Mouse (Mus musculus): ENCODE measurements around the gene Nfix. TPM values are rescaled to one million over a fixed set of nuclear protein-coding genes. Genes with fewer than 3 reads are reported as not detected.

Gene Nfix
- polyA plus RNA-seq, 1 experiment: 1.2 TPM

DNA sequence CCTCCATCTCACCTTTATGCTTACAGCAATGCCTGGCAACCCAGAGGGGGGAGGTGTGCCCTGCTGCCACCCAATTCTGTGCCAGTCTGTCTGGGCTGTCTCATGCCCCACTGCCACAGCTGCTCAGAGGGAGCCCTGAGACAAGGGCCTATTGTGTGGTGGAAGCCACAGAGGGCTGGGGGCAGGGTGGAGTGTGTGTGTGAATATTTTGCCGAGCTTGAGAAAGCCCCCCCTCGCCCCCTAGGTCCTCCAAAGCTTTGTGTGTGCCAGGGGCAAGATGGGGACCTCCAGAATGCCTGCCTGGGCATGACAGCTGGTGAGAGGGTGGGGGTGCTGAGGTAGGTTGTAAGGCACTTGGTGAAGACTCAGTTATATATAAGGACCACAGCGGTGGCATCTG is 71.7 kb downstream of the Nfix start:
- Histone ChIP-seq H3K9me3 (replicated peaks; ENCODE audit: control insufficient read depth, insufficient read depth, low read length, poor library complexity, severe bottlenecking) (no peaks in the 10 kb centered on the region), H3K27ac (ENCODE audit: insufficient read depth, low read length) (no peak overlapping the region), H3K27me3 (ENCODE audit: control insufficient read depth, insufficient read depth, low read length, poor library complexity, severe bottlenecking) (no peaks in the 10 kb centered on the region), H3K36me3 (ENCODE audit: control insufficient read depth, insufficient read depth, low read length, poor library complexity, severe bottlenecking) (no peaks in the 10 kb centered on the region), H3K9ac (ENCODE audit: low read depth, poor library complexity, severe bottlenecking) (no peak overlapping the region), H3K4me3 (ENCODE audit: low read depth, low read length) (no peak overlapping the region), H3K4me1 (ENCODE audit: control insufficient read depth, insufficient read depth, low read length) (peaks cover under 1% of the 10 kb centered on the region)
- TF ChIP-seq CTCF (IDR thresholded peaks at IDR 0.05; ENCODE audit: low read depth, low read length) (no peak), EP300 (IDR thresholded peaks at IDR 0.05; ENCODE audit: insufficient read depth, low read depth, low read length) (no peak), POLR2A (IDR thresholded peaks at IDR 0.05; ENCODE audit: insufficient read depth, low read length) (no peak)

GRCm38 (mm10) chr8:84725941-84726259 is 74.2 kb downstream of the Nfix start:
- TF ChIP-seq EP300 (IDR thresholded peaks at IDR 0.05; ENCODE audit: insufficient read depth, low read depth, low read length) (no peak), CTCF (IDR thresholded peaks at IDR 0.05; ENCODE audit: low read depth, low read length) (peak; percentile 15)
- Histone ChIP-seq H3K4me1 (ENCODE audit: control insufficient read depth, insufficient read depth, low read length) (peaks cover 10% of the 10 kb centered on the region), H3K27ac (ENCODE audit: insufficient read depth, low read length) (no peak overlapping the region), H3K4me3 (ENCODE audit: low read depth, low read length) (no peak overlapping the region), H3K9ac (ENCODE audit: low read depth, poor library complexity, severe bottlenecking) (no peak overlapping the region), H3K9me3 (replicated peaks; ENCODE audit: control insufficient read depth, insufficient read depth, low read length, poor library complexity, severe bottlenecking) (no peaks in the 10 kb centered on the region), H3K27me3 (ENCODE audit: control insufficient read depth, insufficient read depth, low read length, poor library complexity, severe bottlenecking) (no peaks in the 10 kb centered on the region), H3K36me3 (ENCODE audit: control insufficient read depth, insufficient read depth, low read length, poor library complexity, severe bottlenecking) (no peaks in the 10 kb centered on the region)

- H3K9ac ChIP-seq (ENCODE audit: low read depth, poor library complexity, severe bottlenecking): no peak overlapping the region
- H3K4me3 ChIP-seq (ENCODE audit: low read depth, low read length): no peak overlapping the region
- H3K9me3 ChIP-seq (replicated peaks; ENCODE audit: control insufficient read depth, insufficient read depth, low read length, poor library complexity, severe bottlenecking): no peaks in the 10 kb centered on the region
- no peak for TF ChIP-seq CTCF (IDR thresholded peaks at IDR 0.05; ENCODE audit: low read depth, low read length)
- no peak for TF ChIP-seq POLR2A (IDR thresholded peaks at IDR 0.05; ENCODE audit: insufficient read depth, low read length)
- TF ChIP-seq EP300 (IDR thresholded peaks at IDR 0.05; ENCODE audit: insufficient read depth, low read depth, low read length): no peak
- peaks cover 10% of the 10 kb centered on the region for H3K4me1 ChIP-seq (ENCODE audit: control insufficient read depth, insufficient read depth, low read length)
- H3K27ac ChIP-seq (ENCODE audit: insufficient read depth, low read length): no peak overlapping the region
- H3K27me3 ChIP-seq (ENCODE audit: control insufficient read depth, insufficient read depth, low read length, poor library complexity, severe bottlenecking): no peaks in the 10 kb centered on the region
- H3K36me3 ChIP-seq (ENCODE audit: control insufficient read depth, insufficient read depth, low read length, poor library complexity, severe bottlenecking): no peaks in the 10 kb centered on the region
Measured at GRCm38 (mm10) chr8:84725246-84725940, 74.8 kb downstream of the Nfix start.

- TF ChIP-seq CTCF (IDR thresholded peaks at IDR 0.05; ENCODE audit: low read depth, low read length) (no peak), EP300 (IDR thresholded peaks at IDR 0.05; ENCODE audit: insufficient read depth, low read depth, low read length) (no peak), POLR2A (IDR thresholded peaks at IDR 0.05; ENCODE audit: insufficient read depth, low read length) (no peak)
- no peak overlapping the region for H3K27ac ChIP-seq (ENCODE audit: insufficient read depth, low read length)
- no peak overlapping the region for H3K4me3 ChIP-seq (ENCODE audit: low read depth, low read length)
- H3K9me3 ChIP-seq (replicated peaks; ENCODE audit: control insufficient read depth, insufficient read depth, low read length, poor library complexity, severe bottlenecking): no peaks in the 10 kb centered on the region
- H3K4me1 ChIP-seq (ENCODE audit: control insufficient read depth, insufficient read depth, low read length): peaks cover 10% of the 10 kb centered on the region
- H3K9ac ChIP-seq (ENCODE audit: low read depth, poor library complexity, severe bottlenecking): no peak overlapping the region
- H3K27me3 ChIP-seq (ENCODE audit: control insufficient read depth, insufficient read depth, low read length, poor library complexity, severe bottlenecking): no peaks in the 10 kb centered on the region
- no peaks in the 10 kb centered on the region for H3K36me3 ChIP-seq (ENCODE audit: control insufficient read depth, insufficient read depth, low read length, poor library complexity, severe bottlenecking)
Measured at GRCm38 (mm10) chr8:84724683-84725082, 75.5 kb downstream of the Nfix start.

GRCm38 (mm10) chr8:84723571-84723900 is 76.6 kb downstream of the Nfix start:
- no peaks in the 10 kb centered on the region for H3K36me3 ChIP-seq (ENCODE audit: control insufficient read depth, insufficient read depth, low read length, poor library complexity, severe bottlenecking)
- H3K9me3 ChIP-seq (replicated peaks; ENCODE audit: control insufficient read depth, insufficient read depth, low read length, poor library complexity, severe bottlenecking): no peaks in the 10 kb centered on the region
- H3K27me3 ChIP-seq (ENCODE audit: control insufficient read depth, insufficient read depth, low read length, poor library complexity, severe bottlenecking): no peaks in the 10 kb centered on the region
- TF ChIP-seq CTCF (IDR thresholded peaks at IDR 0.05; ENCODE audit: low read depth, low read length): no peak
- no peak for TF ChIP-seq POLR2A (IDR thresholded peaks at IDR 0.05; ENCODE audit: insufficient read depth, low read length)
- no peak for TF ChIP-seq EP300 (IDR thresholded peaks at IDR 0.05; ENCODE audit: insufficient read depth, low read depth, low read length)
- peaks cover 10% of the 10 kb centered on the region for H3K4me1 ChIP-seq (ENCODE audit: control insufficient read depth, insufficient read depth, low read length)
- no peak overlapping the region for H3K27ac ChIP-seq (ENCODE audit: insufficient read depth, low read length)
- peak overlapping the region; percentile 8 for H3K4me3 ChIP-seq (ENCODE audit: low read depth, low read length)
- peak overlapping the region; percentile 15; the same call in 1 of the 2 replicates for H3K9ac ChIP-seq (ENCODE audit: low read depth, poor library complexity, severe bottlenecking)

GRCm38 (mm10) chr8:84722850-84723570 is 77.1 kb downstream of the Nfix start, which contains the start of gene G430095P16Rik:
TSS of gene G430095P16Rik (plus strand) at chr8:84723007.
- Histone ChIP-seq H3K9ac (ENCODE audit: low read depth, poor library complexity, severe bottlenecking) (peak within 1 kb of the TSS; percentile 15; the same call in 1 of the 2 replicates), H3K27ac (ENCODE audit: insufficient read depth, low read length) (no peak within 1 kb of the TSS), H3K9me3 (replicated peaks; ENCODE audit: control insufficient read depth, insufficient read depth, low read length, poor library complexity, severe bottlenecking) (no peaks in the 10 kb centered on the region), H3K4me3 (ENCODE audit: low read depth, low read length) (peak within 1 kb of the TSS; percentile 8), H3K4me1 (ENCODE audit: control insufficient read depth, insufficient read depth, low read length) (peaks cover 10% of the 10 kb centered on the region), H3K27me3 (ENCODE audit: control insufficient read depth, insufficient read depth, low read length, poor library complexity, severe bottlenecking) (no peaks in the 10 kb centered on the region), H3K36me3 (ENCODE audit: control insufficient read depth, insufficient read depth, low read length, poor library complexity, severe bottlenecking) (no peaks in the 10 kb centered on the region)
- TF ChIP-seq CTCF (IDR thresholded peaks at IDR 0.05; ENCODE audit: low read depth, low read length) (no peak), EP300 (IDR thresholded peaks at IDR 0.05; ENCODE audit: insufficient read depth, low read depth, low read length) (no peak), POLR2A (IDR thresholded peaks at IDR 0.05; ENCODE audit: insufficient read depth, low read length) (no peak)

Measured in ES-Bruce4 (cell line).